Mouse (Mus musculus): Measurements from ENCODE around the gene Trp53rka. TPM values are rescaled to one million over a fixed set of nuclear protein-coding genes. Genes with fewer than 3 reads are reported as not detected.

The Trp53rka gene
- polyA plus RNA-seq, 1 experiment from 2014 or later: 49.3 TPM

DNA sequence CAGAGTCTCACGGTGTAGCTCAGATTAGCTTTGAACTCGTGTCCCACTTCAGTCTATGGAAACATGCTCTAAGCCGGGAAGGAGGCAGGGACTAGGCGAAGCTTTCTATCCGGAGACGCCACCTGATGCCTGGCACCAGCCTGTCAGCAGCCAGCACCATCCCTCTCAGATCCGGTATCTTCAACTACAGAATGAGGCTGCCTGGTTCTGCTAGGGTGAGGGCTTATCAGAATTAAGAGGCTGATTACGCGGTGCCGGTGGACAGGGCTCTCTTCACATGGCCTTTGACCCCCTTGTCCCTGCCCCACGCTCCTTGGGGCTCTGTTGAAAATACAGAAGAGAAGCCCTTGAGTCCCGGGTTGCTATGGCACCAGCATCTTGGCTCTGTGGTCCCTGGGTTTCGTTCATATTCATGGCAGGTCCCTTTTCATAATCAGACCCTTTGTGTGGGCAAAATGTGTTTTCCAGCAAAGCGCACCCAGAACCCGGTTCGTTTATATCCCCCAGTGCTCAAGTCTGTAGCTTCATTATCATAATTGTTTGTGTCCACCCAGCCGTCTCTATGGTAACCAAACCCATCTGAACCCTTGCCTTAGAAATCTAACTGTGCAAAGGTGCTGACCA, 575 bp upstream of the Trp53rka start:
- 8% methylated on average over 17 of the region's 17 CpGs for WGBS
- peak overlapping the region; percentile 73 for H3K4me2 ChIP-seq
- H3K27ac ChIP-seq (ENCODE audit: low read depth, low read length): peak overlapping the region; percentile 75
- peak; percentile 71 for ATAC-seq (ENCODE audit: low FRiP score)
- peak overlapping the region; percentile 84 for H3K9ac ChIP-seq (ENCODE audit: low read length)
- peak; percentile 93 for DNase-seq (ENCODE audit: low spot score, missing footprints)
- peak overlapping the region; percentile 71 for H3K4me3 ChIP-seq (ENCODE audit: low read depth, low read length)
- H3K4me1 ChIP-seq (ENCODE audit: control insufficient read depth, insufficient read depth, low read length): peaks cover 22% of the 10 kb centered on the region
- H3K27me3 ChIP-seq (ENCODE audit: control insufficient read depth, insufficient read depth, low read length): no peaks in the 10 kb centered on the region
- no peaks in the 10 kb centered on the region for H3K9me3 ChIP-seq (ENCODE audit: control insufficient read depth, low read length)
- H3K36me3 ChIP-seq (ENCODE audit: control insufficient read depth, insufficient read depth, low read length): peaks cover 5% of the 10 kb centered on the region; the same call in 1 of the 2 replicates

DNA sequence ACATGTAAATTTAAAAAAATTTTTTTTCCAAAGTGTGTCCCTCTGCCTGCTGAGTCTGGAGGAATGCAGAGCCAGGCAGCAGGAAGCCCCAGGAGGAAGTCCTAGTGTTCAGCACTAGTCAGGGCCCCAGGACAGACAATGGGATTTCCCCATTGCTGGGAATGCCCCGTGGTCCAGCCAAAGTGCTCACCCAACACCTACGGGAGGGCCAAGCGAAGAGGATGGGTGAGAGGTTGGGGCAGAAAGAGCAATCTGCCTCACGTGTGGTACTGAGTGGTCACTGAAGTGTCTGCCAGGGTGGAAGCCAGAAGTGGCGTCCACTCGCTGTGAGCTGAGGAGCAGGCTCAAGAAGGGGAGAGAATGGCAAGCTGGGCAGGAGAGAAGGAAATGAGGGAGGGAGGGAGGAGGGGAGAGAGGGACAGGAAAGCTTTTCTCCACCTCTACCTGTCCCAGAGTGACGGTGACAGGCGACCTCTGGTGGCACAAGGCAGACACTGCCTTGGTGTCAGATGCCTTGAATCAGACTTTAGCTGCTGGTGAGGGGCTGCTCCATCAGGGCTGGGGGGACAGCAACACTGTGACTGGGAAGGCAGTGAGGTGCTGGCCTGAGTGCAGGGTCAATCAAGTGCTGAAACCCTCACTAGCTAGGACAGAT, 6.1 kb downstream of the Trp53rka start:
- H3K4me3 ChIP-seq (ENCODE audit: low read depth, low read length): no peak overlapping the region
- H3K27me3 ChIP-seq (ENCODE audit: control insufficient read depth, insufficient read depth, low read length): no peaks in the 10 kb centered on the region
- H3K36me3 ChIP-seq (ENCODE audit: control insufficient read depth, insufficient read depth, low read length): peaks cover 5% of the 10 kb centered on the region; the same call in 1 of the 2 replicates
- H3K4me2 ChIP-seq: no peak overlapping the region
- no peak overlapping the region for H3K27ac ChIP-seq (ENCODE audit: low read depth, low read length)
- peaks cover 2% of the 10 kb centered on the region for H3K4me1 ChIP-seq (ENCODE audit: control insufficient read depth, insufficient read depth, low read length)
- H3K9me3 ChIP-seq (ENCODE audit: control insufficient read depth, low read length): no peaks in the 10 kb centered on the region
- no peak overlapping the region for H3K9ac ChIP-seq (ENCODE audit: low read length)
- DNase-seq (ENCODE audit: low spot score, missing footprints): peak; percentile 87
- peak; percentile 63 for ATAC-seq (ENCODE audit: low FRiP score)
- WGBS: 23% methylated on average over 8 of the region's 8 CpGs

DNA sequence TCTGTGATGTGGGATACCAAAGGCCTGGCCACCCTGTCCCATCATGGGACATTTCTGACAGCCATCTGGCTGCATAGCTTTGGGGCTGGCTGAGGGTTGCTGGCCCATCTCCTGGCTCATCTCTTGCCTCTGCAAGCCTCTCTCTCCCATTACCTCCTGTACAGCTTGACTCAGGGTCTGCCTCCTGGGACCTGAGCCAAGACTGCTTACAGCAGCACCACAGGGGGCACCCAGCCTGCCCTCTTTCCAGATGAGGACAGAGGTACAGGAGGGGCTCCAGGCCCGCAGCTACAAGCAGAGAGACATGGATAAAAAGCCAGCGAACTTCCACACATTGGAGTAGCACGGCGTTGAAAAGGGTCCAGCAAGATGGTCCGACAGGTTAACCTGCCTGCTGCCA, 6.7 kb downstream of the Trp53rka start:
- peaks cover 5% of the 10 kb centered on the region; the same call in 1 of the 2 replicates for H3K36me3 ChIP-seq (ENCODE audit: control insufficient read depth, insufficient read depth, low read length)
- no peak for DNase-seq (ENCODE audit: low spot score, missing footprints)
- no peaks in the 10 kb centered on the region for H3K4me1 ChIP-seq (ENCODE audit: control insufficient read depth, insufficient read depth, low read length)
- no peaks in the 10 kb centered on the region for H3K27me3 ChIP-seq (ENCODE audit: control insufficient read depth, insufficient read depth, low read length)
- 79% methylated on average over 5 of the region's 5 CpGs for WGBS
- no peak for ATAC-seq (ENCODE audit: low FRiP score)
- H3K27ac ChIP-seq (ENCODE audit: low read depth, low read length): no peak overlapping the region
- no peak overlapping the region for H3K4me3 ChIP-seq (ENCODE audit: low read depth, low read length)
- H3K9me3 ChIP-seq (ENCODE audit: control insufficient read depth, low read length): no peaks in the 10 kb centered on the region
- no peak overlapping the region for H3K9ac ChIP-seq (ENCODE audit: low read length)
- H3K4me2 ChIP-seq: no peak overlapping the region

DNA sequence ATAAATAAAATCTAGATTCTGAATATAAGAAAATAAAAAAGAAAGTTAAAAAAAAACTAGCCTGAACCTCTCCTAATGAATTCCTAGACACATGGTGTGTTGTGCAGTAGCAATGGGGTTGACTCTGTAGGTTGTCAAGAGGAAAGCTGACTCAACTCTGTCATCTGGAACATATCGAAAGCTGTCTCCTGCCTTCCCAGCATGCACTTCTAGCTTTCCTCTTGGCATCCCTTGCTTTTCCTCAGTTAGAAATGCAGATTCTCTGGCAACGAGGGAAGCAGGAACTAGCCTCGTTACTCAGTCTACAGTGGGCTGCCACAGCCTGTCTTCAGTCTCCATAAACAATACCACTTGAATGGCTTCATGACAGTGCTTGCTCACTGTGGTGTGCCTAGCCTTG, 7.3 kb downstream of the Trp53rka start:
- Histone ChIP-seq H3K27me3 (ENCODE audit: control insufficient read depth, insufficient read depth, low read length) (no peaks in the 10 kb centered on the region), H3K36me3 (ENCODE audit: control insufficient read depth, insufficient read depth, low read length) (peaks cover 5% of the 10 kb centered on the region; the same call in 1 of the 2 replicates), H3K9me3 (ENCODE audit: control insufficient read depth, low read length) (no peaks in the 10 kb centered on the region), H3K4me2 (no peak overlapping the region), H3K4me1 (ENCODE audit: control insufficient read depth, insufficient read depth, low read length) (no peaks in the 10 kb centered on the region), H3K4me3 (ENCODE audit: low read depth, low read length) (no peak overlapping the region), H3K9ac (ENCODE audit: low read length) (no peak overlapping the region), H3K27ac (ENCODE audit: low read depth, low read length) (no peak overlapping the region)
- DNase-seq (ENCODE audit: low spot score, missing footprints): no peak
- ATAC-seq (ENCODE audit: low FRiP score): no peak
- WGBS: 85% methylated on average over 3 of the region's 3 CpGs

DNA sequence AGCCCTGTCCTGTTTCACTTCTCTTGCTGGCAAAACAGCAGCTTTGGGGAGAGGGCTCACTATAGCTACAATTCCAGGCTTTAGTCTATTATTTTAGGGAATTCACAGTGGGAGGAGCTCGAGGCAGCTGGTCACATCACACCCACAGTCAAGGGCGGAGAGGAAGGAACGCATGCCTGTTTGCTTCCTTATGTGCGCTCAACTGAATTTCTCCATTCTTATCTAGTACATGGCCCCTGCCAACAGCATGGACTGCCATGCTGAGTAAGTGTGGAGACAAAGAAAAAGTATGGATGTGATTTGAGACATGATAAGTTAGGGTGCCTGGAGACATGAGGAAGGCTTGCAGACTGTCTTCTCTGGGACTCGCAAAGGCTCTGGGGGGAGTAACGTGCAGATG, 9.0 kb downstream of the Trp53rka start:
- H3K4me1 ChIP-seq (ENCODE audit: control insufficient read depth, insufficient read depth, low read length): no peaks in the 10 kb centered on the region
- H3K9ac ChIP-seq (ENCODE audit: low read length): no peak overlapping the region
- H3K4me2 ChIP-seq: no peak overlapping the region
- no peak for ATAC-seq (ENCODE audit: low FRiP score)
- H3K36me3 ChIP-seq (ENCODE audit: control insufficient read depth, insufficient read depth, low read length): peaks cover 2% of the 10 kb centered on the region; the same call in 1 of the 2 replicates
- WGBS: 68% methylated on average over 6 of the region's 6 CpGs
- H3K27ac ChIP-seq (ENCODE audit: low read depth, low read length): no peak overlapping the region
- DNase-seq (ENCODE audit: low spot score, missing footprints): no peak
- H3K27me3 ChIP-seq (ENCODE audit: control insufficient read depth, insufficient read depth, low read length): no peaks in the 10 kb centered on the region
- no peaks in the 10 kb centered on the region for H3K9me3 ChIP-seq (ENCODE audit: control insufficient read depth, low read length)
- H3K4me3 ChIP-seq (ENCODE audit: low read depth, low read length): no peak overlapping the region

DNA sequence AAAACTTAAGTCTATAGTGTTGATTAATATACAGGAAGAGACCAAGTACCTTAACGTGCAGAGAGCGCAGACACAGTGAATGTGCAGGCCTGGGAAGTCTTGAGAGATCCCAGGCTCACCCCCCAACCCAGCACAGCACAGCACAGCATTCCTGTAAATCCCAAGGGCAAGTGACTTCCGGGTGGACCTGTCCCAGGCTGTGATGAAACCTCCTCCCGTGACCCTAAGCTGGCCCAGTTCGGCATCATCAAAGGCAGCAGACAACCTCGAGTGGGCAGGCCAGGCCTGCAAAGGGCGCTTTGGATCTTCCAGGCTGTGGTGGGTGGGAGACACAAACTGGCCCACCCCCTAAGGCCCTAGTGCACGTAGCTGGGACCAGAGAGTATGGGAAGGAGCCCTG, 11.1 kb downstream of the Trp53rka start:
- H3K27me3 ChIP-seq (ENCODE audit: control insufficient read depth, insufficient read depth, low read length): no peaks in the 10 kb centered on the region

DNA sequence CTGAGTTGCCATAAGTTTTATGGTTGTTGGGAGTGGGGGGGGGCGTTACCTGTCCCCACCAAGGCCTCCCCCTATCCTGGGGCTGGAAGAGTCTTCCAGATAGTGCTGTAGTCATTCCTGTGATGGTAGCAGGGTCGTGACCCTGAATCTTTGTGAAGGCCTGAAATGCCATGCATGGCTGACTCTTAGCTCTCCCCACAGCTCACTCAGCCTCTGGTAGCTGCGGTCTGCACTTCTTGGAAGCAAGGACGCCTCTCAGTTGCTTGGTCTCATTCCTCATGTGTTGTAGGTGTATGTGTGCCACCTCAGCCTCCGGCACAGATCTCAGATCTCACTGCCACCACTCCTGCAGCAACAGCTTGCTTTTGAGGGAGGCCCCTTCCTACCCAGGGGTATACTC, 17.3 kb downstream of the Trp53rka start:
- H3K27me3 ChIP-seq (ENCODE audit: control insufficient read depth, insufficient read depth, low read length): peaks cover 9% of the 10 kb centered on the region
- peaks cover 5% of the 10 kb centered on the region for H3K4me1 ChIP-seq (ENCODE audit: control insufficient read depth, insufficient read depth, low read length)
- H3K9ac ChIP-seq (ENCODE audit: low read length): no peak overlapping the region
- DNase-seq (ENCODE audit: low spot score, missing footprints): peak; percentile 79
- H3K4me2 ChIP-seq: no peak overlapping the region
- ATAC-seq (ENCODE audit: low FRiP score): no peak
- no peak overlapping the region for H3K27ac ChIP-seq (ENCODE audit: low read depth, low read length)
- 58% methylated on average over 5 of the region's 5 CpGs for WGBS
- H3K9me3 ChIP-seq (ENCODE audit: control insufficient read depth, low read length): no peaks in the 10 kb centered on the region
- no peaks in the 10 kb centered on the region for H3K36me3 ChIP-seq (ENCODE audit: control insufficient read depth, insufficient read depth, low read length)
- H3K4me3 ChIP-seq (ENCODE audit: low read depth, low read length): no peak overlapping the region

More for the DNA sequence above, 11.1 kb downstream of the Trp53rka start:
- ATAC-seq (ENCODE audit: low FRiP score): no peak
- no peak for DNase-seq (ENCODE audit: low spot score, missing footprints)
- Histone ChIP-seq H3K4me1 (ENCODE audit: control insufficient read depth, insufficient read depth, low read length) (no peaks in the 10 kb centered on the region), H3K9me3 (ENCODE audit: control insufficient read depth, low read length) (no peaks in the 10 kb centered on the region), H3K36me3 (ENCODE audit: control insufficient read depth, insufficient read depth, low read length) (no peaks in the 10 kb centered on the region), H3K9ac (ENCODE audit: low read length) (no peak overlapping the region), H3K4me3 (ENCODE audit: low read depth, low read length) (no peak overlapping the region), H3K4me2 (no peak overlapping the region), H3K27ac (ENCODE audit: low read depth, low read length) (no peak overlapping the region)
- WGBS: 58% methylated on average over 8 of the region's 8 CpGs

DNA sequence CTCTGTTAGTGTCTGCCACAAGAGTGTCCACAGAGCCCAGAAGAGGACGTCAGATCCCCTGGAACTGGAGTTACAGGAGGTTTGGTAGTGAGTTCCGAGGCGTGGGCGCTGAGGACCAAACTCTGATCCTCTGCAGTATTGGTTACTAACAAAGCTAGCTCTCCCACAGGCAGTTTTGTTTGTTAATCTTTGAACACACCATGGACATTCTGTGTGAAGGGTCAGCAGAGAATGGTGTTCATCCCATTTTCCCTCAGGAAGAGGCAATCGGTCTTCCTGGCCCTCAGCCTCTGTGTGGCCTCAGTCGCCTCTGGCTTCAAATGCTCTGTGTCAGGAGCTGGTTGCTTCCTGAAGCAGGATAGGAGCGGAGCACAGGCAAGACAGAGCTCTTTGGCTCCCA, 17.7 kb downstream of the Trp53rka start:
- DNase-seq (ENCODE audit: low spot score, missing footprints): no peak
- 74% methylated on average over 7 of the region's 7 CpGs for WGBS
- peaks cover 5% of the 10 kb centered on the region for H3K4me1 ChIP-seq (ENCODE audit: control insufficient read depth, insufficient read depth, low read length)
- H3K9me3 ChIP-seq (ENCODE audit: control insufficient read depth, low read length): no peaks in the 10 kb centered on the region
- H3K27me3 ChIP-seq (ENCODE audit: control insufficient read depth, insufficient read depth, low read length): peaks cover 9% of the 10 kb centered on the region
- no peak overlapping the region for H3K4me2 ChIP-seq
- H3K9ac ChIP-seq (ENCODE audit: low read length): no peak overlapping the region
- no peak overlapping the region for H3K27ac ChIP-seq (ENCODE audit: low read depth, low read length)
- ATAC-seq (ENCODE audit: low FRiP score): no peak
- H3K36me3 ChIP-seq (ENCODE audit: control insufficient read depth, insufficient read depth, low read length): no peaks in the 10 kb centered on the region
- no peak overlapping the region for H3K4me3 ChIP-seq (ENCODE audit: low read depth, low read length)

DNA sequence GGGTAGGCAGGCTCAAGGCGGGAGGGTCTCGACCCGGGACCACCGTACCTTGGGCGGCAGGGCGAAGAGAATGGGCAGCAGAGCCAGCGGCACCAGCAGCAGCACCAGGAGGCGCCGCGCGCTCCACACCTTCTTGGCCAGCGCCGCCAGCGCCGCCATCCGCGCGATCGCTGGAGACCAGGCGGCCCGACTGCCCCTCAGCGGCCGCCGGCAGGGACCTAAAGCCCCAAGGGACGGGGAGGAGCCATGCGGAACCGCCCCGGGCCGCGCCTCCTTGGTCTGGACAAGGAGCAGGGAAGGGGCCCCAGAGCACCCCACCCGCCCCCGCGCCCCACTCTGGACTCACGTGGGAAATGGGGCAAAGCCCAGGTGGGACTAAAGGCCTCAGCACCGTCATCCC, 20.1 kb downstream of the Trp53rka start, which contains the start of gene Slc13a3:
Slc13a3 (minus strand) TSS at position 228 of the 400 bp plus-strand sequence.
- ATAC-seq (ENCODE audit: low FRiP score): peak; percentile 44; the same call in 1 of the 2 replicates
- H3K9me3 ChIP-seq (ENCODE audit: control insufficient read depth, low read length): no peaks in the 10 kb centered on the region
- peak; percentile 85 for DNase-seq (ENCODE audit: low spot score, missing footprints)
- peak within 1 kb of the TSS; percentile 43 for H3K9ac ChIP-seq (ENCODE audit: low read length)
- 2% methylated on average over 34 of the region's 35 CpGs for WGBS
- H3K27ac ChIP-seq (ENCODE audit: low read depth, low read length): no peak within 1 kb of the TSS
- H3K4me1 ChIP-seq (ENCODE audit: control insufficient read depth, insufficient read depth, low read length): peaks cover 5% of the 10 kb centered on the region
- no peaks in the 10 kb centered on the region for H3K36me3 ChIP-seq (ENCODE audit: control insufficient read depth, insufficient read depth, low read length)
- H3K4me3 ChIP-seq (ENCODE audit: low read depth, low read length): peak within 1 kb of the TSS; percentile 14
- H3K4me2 ChIP-seq: peak within 1 kb of the TSS; percentile 45
- H3K27me3 ChIP-seq (ENCODE audit: control insufficient read depth, insufficient read depth, low read length): peaks cover 9% of the 10 kb centered on the region

All from midbrain, embryonic 11.5 days (tissue).